Mouse (Mus musculus) liver, adult 2 months (tissue): ENCODE data around the gene Fam32a.

Source experiments
- CTCF ChIP-seq: fragments of 200-500 bp; IDR thresholded peaks from 2 replicates; pipeline ENCODE4 v1.5.1; 2011; ENCODE audit warnings: low read depth, low read length, control low read depth
- POLR2A ChIP-seq: fragments of 200-500 bp; IDR thresholded peaks from 2 replicates; pipeline ENCODE4 v1.6.1; 2011; ENCODE audit warnings: low read length, control low read depth; ENCODE audit not compliant: insufficient read depth; ENCODE audit errors: extremely low read depth

DNA sequence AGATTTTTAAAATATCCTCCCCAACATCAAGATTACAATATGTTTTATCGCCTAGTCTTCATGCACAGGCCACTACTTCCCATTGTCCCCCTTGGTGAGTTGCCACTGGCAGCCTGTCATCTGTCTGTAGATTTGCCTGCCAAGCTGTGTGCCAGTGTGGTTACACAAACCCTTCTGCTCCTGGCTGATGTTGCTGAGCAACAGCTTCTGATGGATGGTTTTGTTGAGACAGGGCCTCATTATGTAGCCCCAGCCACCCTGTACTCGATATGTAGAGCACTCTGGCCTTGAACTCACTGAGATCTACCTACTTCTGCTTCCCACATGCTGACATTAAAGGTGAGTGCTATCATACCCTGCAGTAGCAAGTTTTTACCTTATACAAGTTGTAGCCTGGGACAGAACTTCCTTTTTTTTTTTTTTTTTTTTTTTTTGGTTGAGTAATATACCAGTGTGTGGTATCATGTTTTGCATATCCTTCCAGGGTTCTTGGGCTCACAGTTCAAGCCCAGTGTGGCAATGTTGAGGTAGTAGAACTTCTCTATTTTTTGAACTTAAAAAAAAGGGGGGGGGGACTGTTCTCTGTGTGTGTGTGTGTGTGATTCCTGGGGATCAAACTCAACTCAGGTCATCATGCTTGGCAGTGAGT is 35.9 kb upstream of the Fam32a start:
- TF ChIP-seq CTCF (no peak), POLR2A (no peak)
